Mouse (Mus musculus) WW6 (cell line): ENCODE measurements around the gene Sertm1.

Experiments
- DNase-seq: peaks from one replicate; pipeline ENCODE4 v3.0.0-alpha.2; 2013; ENCODE audit warnings: low read depth, low spot score

Gene Sertm1

GRCm38 (mm10) chr3:54915643-54916071 lies at the start of gene Sertm1:
Gene Sertm1, minus strand, starts transcription at chr3:54915887.
- peak; percentile 33 for DNase-seq

- DNase-seq = no peak
Observed at GRCm38 (mm10) chr3:54964948-54965506, 49.3 kb upstream of the Sertm1 start.

- no peak for DNase-seq
Observed at GRCm38 (mm10) chr3:54943067-54943810, 27.6 kb upstream of the Sertm1 start.

GRCm38 (mm10) chr3:54934535-54934934 lies 18.8 kb upstream of the Sertm1 start:
- no peak for DNase-seq

GRCm38 (mm10) chr3:54932599-54932998 lies 16.9 kb upstream of the Sertm1 start:
- DNase-seq = no peak

GRCm38 (mm10) chr3:54920425-54920824 lies 4.7 kb upstream of the Sertm1 start:
- DNase-seq = no peak

GRCm38 (mm10) chr3:54914845-54915642 lies 643 bp downstream of the Sertm1 start:
- DNase-seq = no peak

GRCm38 (mm10) chr3:54908878-54909277 lies 6.8 kb downstream of the Sertm1 start:
- DNase-seq = no peak

GRCm38 (mm10) chr3:54897974-54898373 lies 17.7 kb downstream of the Sertm1 start:
- no peak for DNase-seq

GRCm38 (mm10) chr3:54894891-54895290 lies 20.8 kb downstream of the Sertm1 start:
- no peak for DNase-seq

- no peak for DNase-seq
Observed at GRCm38 (mm10) chr3:54892218-54892617, 23.5 kb downstream of the Sertm1 start.

- no peak for DNase-seq
Observed at GRCm38 (mm10) chr3:54886501-54886900, 29.2 kb downstream of the Sertm1 start.
